Mouse (Mus musculus) CH12.LX (cell line): ENCODE data around the gene Tdp1.

Experiments used
- CHD2 ChIP-seq: IDR thresholded peaks from 2 replicates; pipeline ENCODE4 v1.6.1; 2011; ENCODE audit warnings: low read length, improper control_type of control experiment
- CTCF ChIP-seq, 2 experiments: IDR thresholded peaks in 1 of 2; conservative IDR thresholded peaks in 1 of 2; 2 replicates each; pipeline ENCODE4 v1.5.1; 2011 to 2012; ENCODE audit warnings: low read depth in 2 of 2, low read length in 2 of 2, improper control_type of control experiment in 1 of 2, inconsistent platforms in 1 of 2, mild to moderate bottlenecking in 1 of 2, moderate library complexity in 1 of 2
- KAT2A ChIP-seq: IDR thresholded peaks from 2 replicates; pipeline ENCODE4 v1.6.1; 2012; ENCODE audit warnings: low read length, improper control_type of control experiment, inconsistent platforms; ENCODE audit not compliant: insufficient replicate concordance
- MAFK ChIP-seq: IDR thresholded peaks from 2 replicates; pipeline ENCODE4 v1.6.1; 2011; ENCODE audit warnings: low read length, improper control_type of control experiment; ENCODE audit not compliant: insufficient replicate concordance
- MAX ChIP-seq: IDR thresholded peaks from 2 replicates; pipeline ENCODE4 v1.6.1; 2011; ENCODE audit warnings: low read length, improper control_type of control experiment
- POLR2A ChIP-seq: IDR thresholded peaks from 2 replicates; pipeline ENCODE4 v1.6.1; 2011; ENCODE audit warnings: low read depth, mild to moderate bottlenecking, improper control_type of control experiment, low read length
- TCF12 ChIP-seq: IDR thresholded peaks from 2 replicates; pipeline ENCODE4 v1.6.1; 2014; ENCODE audit warnings: low read depth, mild to moderate bottlenecking, inconsistent platforms, low read length, improper control_type of control experiment
- ZNF384 ChIP-seq: IDR thresholded peaks from 2 replicates; pipeline ENCODE4 v1.6.1; 2012; ENCODE audit warnings: low read depth, low read length, improper control_type of control experiment, inconsistent platforms

DNA sequence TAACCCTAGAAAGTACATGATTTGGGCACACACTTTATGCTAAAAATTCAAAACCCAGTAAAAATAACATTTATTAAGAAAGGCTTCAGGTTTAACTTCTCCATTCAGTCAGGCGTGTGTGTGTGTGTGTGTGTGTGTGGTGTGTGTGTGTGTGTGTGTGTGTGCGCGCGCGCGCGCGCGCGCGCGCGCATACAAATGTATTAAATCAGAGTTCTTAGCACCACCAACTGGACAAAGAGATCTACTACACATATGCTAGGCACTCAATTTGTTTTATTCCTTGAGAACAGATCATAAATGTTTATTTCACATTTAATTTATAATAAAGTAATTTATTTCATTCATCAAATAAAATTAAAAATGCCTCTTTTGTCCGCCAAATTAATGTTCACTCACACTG lies 45.6 kb upstream of the Tdp1 start:
- peak in 1 of 2 experiments; percentile 54; a peak in 2 of 4 replicates for TF ChIP-seq CTCF (conservative IDR thresholded peaks at IDR 0.05 in 1 of 2, IDR thresholded peaks at IDR 0.05 in 1 of 2; ENCODE audit: low read depth in 2 of 2, low read length in 2 of 2)
- TF ChIP-seq TCF12 = no peak
- TF ChIP-seq ZNF384 = no peak
- TF ChIP-seq POLR2A = no peak
- TF ChIP-seq MAFK = no peak
- TF ChIP-seq KAT2A = no peak
- no peak for TF ChIP-seq CHD2
- no peak for TF ChIP-seq MAX
